ENCODE assay signal across 18 mouse cellular contexts in genomic region chr3:153365057-153365755, GRCm38 (mm10).
DNase-seq lines count a peak whose midpoint lies in the region; ATAC-seq lines count a peak whose summit lies in the region.
"Had no signal": no experiment of that assay in that cellular context is flagged by ENCODE, and none has a peak within 500 bp of the region (broad histone marks: within the 10 kb centered on the region; RNA-seq: fewer than 3 reads in every experiment).

No protein-coding gene starts in this region.

- no peaks in the 10 kb centered on the region for H3K27me3 ChIP-seq in forebrain, embryonic 11.5 days (ENCODE audit: control insufficient read depth, insufficient read depth, low read length)
- H3K27me3 ChIP-seq in forebrain, embryonic 13.5 days = no peaks in the 10 kb centered on the region; the same call in 1 of the 2 replicates
- H3K27me3 ChIP-seq in hindbrain, embryonic 13.5 days = no peaks in the 10 kb centered on the region
- H3K27me3 ChIP-seq in midbrain, embryonic 13.5 days = no peaks in the 10 kb centered on the region
- H3K27me3 ChIP-seq: neural tube, embryonic 12.5 days; stomach, embryonic 15.5 days had no signal

- H3K27ac ChIP-seq in forebrain, embryonic 11.5 days (ENCODE audit: low read depth, low read length) = no peak overlapping the region
- H3K27ac ChIP-seq in forebrain, embryonic 13.5 days = no peak overlapping the region
- H3K27ac ChIP-seq in hindbrain, embryonic 13.5 days = peak overlapping the region; percentile 40; the same call in 1 of the 2 replicates
- H3K27ac ChIP-seq in midbrain, embryonic 13.5 days = no peak overlapping the region
- H3K27ac ChIP-seq: embryonic facial prominence, embryonic 10.5 days; neural tube, embryonic 12.5 days; stomach, embryonic 15.5 days had no signal

- no peaks in the 10 kb centered on the region for H3K9me3 ChIP-seq in forebrain, embryonic 11.5 days (ENCODE audit: control insufficient read depth, low read length)
- no peaks in the 10 kb centered on the region for H3K9me3 ChIP-seq in forebrain, embryonic 13.5 days (replicated peaks)
- H3K9me3 ChIP-seq in hindbrain, embryonic 13.5 days = no peaks in the 10 kb centered on the region
- H3K9me3 ChIP-seq in midbrain, embryonic 13.5 days = no peaks in the 10 kb centered on the region
- H3K9me3 ChIP-seq: embryonic facial prominence, embryonic 10.5 days; neural tube, embryonic 12.5 days; stomach, embryonic 15.5 days had no signal

- no peak overlapping the region for H3K9ac ChIP-seq in forebrain, embryonic 11.5 days (ENCODE audit: low read length)
- no peak overlapping the region for H3K9ac ChIP-seq in forebrain, embryonic 13.5 days
- H3K9ac ChIP-seq in hindbrain, embryonic 13.5 days = no peak overlapping the region
- no peak overlapping the region for H3K9ac ChIP-seq in midbrain, embryonic 13.5 days (replicated peaks)
- H3K9ac ChIP-seq: neural tube, embryonic 12.5 days; stomach, embryonic 15.5 days had no signal

- no peak overlapping the region for H3K4me3 ChIP-seq in forebrain, embryonic 11.5 days (ENCODE audit: low read depth, low read length)
- H3K4me3 ChIP-seq in forebrain, embryonic 13.5 days = no peak overlapping the region
- H3K4me3 ChIP-seq in hindbrain, embryonic 13.5 days = no peak overlapping the region
- H3K4me3 ChIP-seq in midbrain, embryonic 13.5 days (replicated peaks) = no peak overlapping the region
- H3K4me3 ChIP-seq: embryonic facial prominence, embryonic 10.5 days; neural tube, embryonic 12.5 days; stomach, embryonic 15.5 days had no signal

- H3K36me3 ChIP-seq in forebrain, embryonic 11.5 days (ENCODE audit: control insufficient read depth, insufficient read depth, low read length) = no peaks in the 10 kb centered on the region
- H3K36me3 ChIP-seq in forebrain, embryonic 13.5 days (ENCODE audit: poor library complexity, severe bottlenecking) = no peaks in the 10 kb centered on the region
- H3K36me3 ChIP-seq in hindbrain, embryonic 13.5 days = no peaks in the 10 kb centered on the region
- H3K36me3 ChIP-seq in midbrain, embryonic 13.5 days = no peaks in the 10 kb centered on the region
- H3K36me3 ChIP-seq: embryonic facial prominence, embryonic 10.5 days; neural tube, embryonic 12.5 days; stomach, embryonic 15.5 days had no signal

- no peak for DNase-seq in forebrain, embryonic 11.5 days (ENCODE audit: low spot score)
- no peak for DNase-seq in adrenal gland, postnatal 14 days
- no peak for DNase-seq in thymus, postnatal 0 days (ENCODE audit: low spot score)
- DNase-seq in right cerebral cortex, postnatal 14 days = no peak
- DNase-seq: cerebellum, adult 8-10 months; gastrocnemius, postnatal 10 days; heart, adult 18-20 months; kidney, adult 11 months; layer of hippocampus, postnatal 36 days; liver; thymus, adult 18-20 months had no signal

- ATAC-seq in forebrain, embryonic 11.5 days (replicated peaks; ENCODE audit: low FRiP score) = peak; percentile 61; the same call in 1 of the 2 replicates
- peak; percentile 82 for ATAC-seq in forebrain, embryonic 13.5 days
- ATAC-seq in hindbrain, embryonic 13.5 days (ENCODE audit: low FRiP score) = peak; percentile 67
- 0 out of 2 replicates have a peak, but pooled peaks have one; percentile 72 for ATAC-seq in midbrain, embryonic 13.5 days
- ATAC-seq: lung, postnatal 0 days had no signal

- no peak overlapping the region for H3K4me2 ChIP-seq in forebrain, embryonic 11.5 days (ENCODE audit: low read depth, low read length, severe bottlenecking)
- no peak overlapping the region for H3K4me2 ChIP-seq in forebrain, embryonic 13.5 days
- no peak overlapping the region for H3K4me2 ChIP-seq in hindbrain, embryonic 13.5 days
- H3K4me2 ChIP-seq in midbrain, embryonic 13.5 days (replicated peaks) = no peak overlapping the region
- H3K4me2 ChIP-seq: neural tube, embryonic 12.5 days; stomach, embryonic 15.5 days had no signal

- WGBS in forebrain, embryonic 11.5 days = 45% methylated on average over 10 of the region's 10 CpGs
- WGBS in forebrain, embryonic 13.5 days = 21% methylated on average over 10 of the region's 10 CpGs
- 36% methylated on average over 10 of the region's 10 CpGs for WGBS in hindbrain, embryonic 13.5 days
- WGBS in midbrain, embryonic 13.5 days = 43% methylated on average over 10 of the region's 10 CpGs

- no peaks in the 10 kb centered on the region; the same call in 1 of the 2 replicates for H3K4me1 ChIP-seq in forebrain, embryonic 11.5 days (replicated peaks; ENCODE audit: control insufficient read depth, insufficient read depth, low read length)
- peaks cover 18% of the 10 kb centered on the region for H3K4me1 ChIP-seq in forebrain, embryonic 13.5 days
- H3K4me1 ChIP-seq in hindbrain, embryonic 13.5 days (replicated peaks) = peaks cover 32% of the 10 kb centered on the region
- H3K4me1 ChIP-seq in midbrain, embryonic 13.5 days (replicated peaks) = peaks cover 18% of the 10 kb centered on the region
- H3K4me1 ChIP-seq: stomach, embryonic 15.5 days had no signal
